In the genomic region with DNA sequence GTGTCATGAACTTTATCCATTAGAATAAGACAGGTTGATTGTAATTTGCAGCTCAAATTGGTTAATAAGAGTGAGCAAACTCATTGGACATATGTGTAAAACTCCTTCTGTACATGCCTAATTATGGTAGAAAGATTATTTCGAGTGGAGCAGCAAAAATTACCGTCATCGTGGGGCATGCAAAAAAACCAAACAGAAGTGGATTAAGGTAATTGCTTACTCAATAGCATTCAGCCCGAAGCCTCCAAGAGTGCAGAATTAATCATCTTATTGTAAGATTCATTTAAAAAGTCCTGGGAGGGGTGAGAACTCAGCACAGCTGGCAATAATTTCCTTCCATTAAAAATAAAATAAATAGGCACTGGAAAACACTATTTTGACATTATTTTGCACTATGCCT, we compare ENCODE assay signal across 34 mouse cellular contexts.
"Had no signal": no experiment of that assay in that cellular context is flagged by ENCODE, and none has a peak within 500 bp of the region (broad histone marks: within the 10 kb centered on the region; RNA-seq: fewer than 3 reads in every experiment).

No protein-coding gene starts in this region.

- H3K27ac ChIP-seq: heart, embryonic 10.5 days; heart, embryonic 13.5 days; heart, embryonic 15.5 days; hindbrain, embryonic 10.5 days; hindbrain, embryonic 12.5 days; hindbrain, embryonic 13.5 days; hindbrain, embryonic 14.5 days; hindbrain, embryonic 15.5 days; hindbrain, postnatal 0 days; intestine, embryonic 15.5 days; kidney, embryonic 15.5 days; kidney, postnatal 0 days had no signal

- H3K4me1 ChIP-seq: heart, embryonic 15.5 days; hindbrain, embryonic 12.5 days; hindbrain, embryonic 13.5 days; hindbrain, embryonic 15.5 days; intestine, embryonic 15.5 days had no signal

- H3K4me3 ChIP-seq: heart, embryonic 10.5 days; heart, embryonic 12.5 days; heart, embryonic 13.5 days; heart, embryonic 15.5 days; hindbrain, embryonic 10.5 days; hindbrain, embryonic 12.5 days; hindbrain, embryonic 13.5 days; hindbrain, embryonic 15.5 days; intestine, embryonic 15.5 days; kidney, embryonic 15.5 days had no signal

- H3K9me3 ChIP-seq: heart, embryonic 10.5 days; heart, embryonic 12.5 days; heart, embryonic 13.5 days; heart, embryonic 15.5 days; hindbrain, embryonic 10.5 days; hindbrain, embryonic 12.5 days; hindbrain, embryonic 13.5 days; hindbrain, embryonic 15.5 days; intestine, embryonic 15.5 days; kidney, embryonic 15.5 days had no signal

- H3K9ac ChIP-seq: heart, embryonic 12.5 days; heart, embryonic 13.5 days; heart, embryonic 15.5 days; hindbrain, embryonic 12.5 days; hindbrain, embryonic 13.5 days; hindbrain, embryonic 14.5 days; hindbrain, embryonic 15.5 days; intestine, embryonic 15.5 days; kidney, embryonic 15.5 days had no signal

- DNase-seq: heart, postnatal 10 days; heart, postnatal 14 days; heart, postnatal 36 days; heart, postnatal 4 days; kidney, adult 11 months; kidney, adult 18-20 months; kidney, adult 2 months; kidney, adult 8-10 months; kidney, adult 9 months; kidney, postnatal 10 days; kidney, postnatal 14 days; kidney, postnatal 25 days; kidney, postnatal 36 days; kidney, postnatal 4 days; layer of hippocampus, adult 9-11 months; layer of hippocampus, postnatal 36 days had no signal

- H3K4me2 ChIP-seq: heart, embryonic 11.5 days; heart, embryonic 12.5 days; heart, embryonic 13.5 days; heart, embryonic 15.5 days; hindbrain, embryonic 12.5 days; hindbrain, embryonic 13.5 days; hindbrain, embryonic 14.5 days; hindbrain, embryonic 15.5 days; intestine, embryonic 15.5 days; kidney, embryonic 15.5 days had no signal

- H3K27me3 ChIP-seq: heart, embryonic 12.5 days; heart, embryonic 13.5 days; heart, embryonic 15.5 days; hindbrain, embryonic 12.5 days; hindbrain, embryonic 13.5 days; hindbrain, embryonic 15.5 days; intestine, embryonic 15.5 days; kidney, embryonic 15.5 days had no signal

- H3K36me3 ChIP-seq: heart, embryonic 10.5 days; heart, embryonic 12.5 days; heart, embryonic 13.5 days; heart, embryonic 15.5 days; hindbrain, embryonic 10.5 days; hindbrain, embryonic 12.5 days; hindbrain, embryonic 13.5 days; hindbrain, embryonic 15.5 days; intestine, embryonic 15.5 days; kidney, embryonic 15.5 days had no signal

- ATAC-seq: hindbrain, embryonic 16.5 days; hindbrain, postnatal 0 days; inflammation-experienced regulatory T-cells, adult 6 months; intestine, embryonic 15.5 days; intestine, embryonic 16.5 days; intestine, postnatal 0 days had no signal
